Mouse (Mus musculus) heart, embryonic 14.5 days (tissue): ENCODE data around the gene Stxbp5l. TPM values are rescaled to one million over a fixed set of nuclear protein-coding genes. Genes with fewer than 3 reads are reported as not detected.
"Not testable (repeated sequence)": the region's sequence is repeated elsewhere in the genome, so short reads cannot be mapped to it uniquely, and the experiment has no call there.

Experiments used
- ATAC-seq: fragments of 200-750 bp; cut with Nextera tagmentation; 2 replicates; pipeline ENCODE4 v1.8.0; 2017; ENCODE audit warnings: low read depth, moderate TSS enrichment; ENCODE audit not compliant: insufficient number of reproducible peaks, insufficient read depth, low FRiP score
- H3K27ac ChIP-seq, 2 experiments: fragments of 200-500 bp in 1 of 2; fragments of 300-500 bp in 1 of 2; sonication (generic) in 1 of 2; replicated peaks in 1 of 2; 2 replicates each; pipeline ENCODE4 v1.5.1; 2012 to 2014; ENCODE audit warnings: low read depth in 2 of 2, low read length in 2 of 2, control low read depth in 1 of 2, mild to moderate bottlenecking in 1 of 2, mixed read lengths in 1 of 2; ENCODE audit not compliant: control insufficient read depth in 1 of 2, insufficient read depth in 1 of 2
- H3K27me3 ChIP-seq: fragments of 300-500 bp; sonication (generic); 2 replicates; pipeline ENCODE4 v1.6.1; 2014; ENCODE audit warnings: mild to moderate bottlenecking, low read length, control low read depth; ENCODE audit not compliant: control insufficient read depth, insufficient read depth
- H3K36me3 ChIP-seq: fragments of 300-500 bp; sonication (generic); 2 replicates; pipeline ENCODE4 v1.6.1; 2014; ENCODE audit warnings: mild to moderate bottlenecking, control low read depth, low read length, mixed read lengths; ENCODE audit not compliant: control insufficient read depth, insufficient read depth
- H3K4me1 ChIP-seq, 2 experiments: fragments of 200-500 bp in 1 of 2; fragments of 300-500 bp in 1 of 2; sonication (generic) in 1 of 2; 2 replicates each; pipeline ENCODE4 v1.6.1; 2012 to 2014; ENCODE audit warnings: low read length in 2 of 2, control low read depth in 1 of 2, mixed read lengths in 1 of 2; ENCODE audit not compliant: control insufficient read depth in 2 of 2, insufficient read depth in 2 of 2
- H3K4me2 ChIP-seq: fragments of 300-500 bp; sonication (generic); 2 replicates; pipeline ENCODE4 v1.6.1; 2014; ENCODE audit warnings: mild to moderate bottlenecking, low read length
- H3K4me3 ChIP-seq, 2 experiments: fragments of 200-500 bp in 1 of 2; fragments of 300-500 bp in 1 of 2; sonication (generic) in 1 of 2; 2 replicates each; pipeline ENCODE4 v1.5.1; 2012 to 2014; ENCODE audit warnings: low read length in 2 of 2, mild to moderate bottlenecking in 2 of 2, control low read depth in 1 of 2, low read depth in 1 of 2, moderate library complexity in 1 of 2; ENCODE audit not compliant: control insufficient read depth in 1 of 2, insufficient read depth in 1 of 2
- H3K9ac ChIP-seq: fragments of 300-500 bp; sonication (generic); 2 replicates; pipeline ENCODE4 v1.6.1; 2014; ENCODE audit warnings: mild to moderate bottlenecking, low read length
- H3K9me3 ChIP-seq: fragments of 300-500 bp; sonication (generic); 2 replicates; pipeline ENCODE4 v1.6.1; 2016; ENCODE audit warnings: low read length, control low read depth; ENCODE audit not compliant: control insufficient read depth
- WGBS: fragments of 180-500 bp; shearing (Covaris S2); extraction: QIAGEN DNeasy Blood & Tissue Kit; methylation state at CpG from one replicate; pipeline ENCODE4 v1.1.7; 2014; 5-methylcytosine and 5-hydroxymethylcytosine counted together
- polyA plus RNA-seq: library from polyadenylated mRNA; unstranded; fragments of >200 nt; fragmentation: Nextera tagmentation; extraction: Ambion mirVana; gene quantifications from 2 replicates; pipeline ENCODE4 v1.2.1, GENCODE M21; 2014

Gene Stxbp5l
- polyA plus RNA-seq, 1 experiment from 2014 or later: 0.12 TPM

- no peak for ATAC-seq
- H3K9ac ChIP-seq: no peak overlapping the region
- H3K9me3 ChIP-seq: no peaks in the 10 kb centered on the region
- H3K36me3 ChIP-seq: no peaks in the 10 kb centered on the region
- WGBS: 69% methylated on average over 2 of the region's 2 CpGs
- H3K4me3 ChIP-seq: no peak overlapping the region
- no peak overlapping the region for H3K4me2 ChIP-seq
- H3K4me1 ChIP-seq: no peaks in the 10 kb centered on the region
- no peak overlapping the region for H3K27ac ChIP-seq
- H3K27me3 ChIP-seq: no peaks in the 10 kb centered on the region
These were observed 20.8 kb downstream of the Stxbp5l start for GRCm38 (mm10) chr16:37363958-37364357.

GRCm38 (mm10) chr16:37355621-37356020, 29.1 kb downstream of the Stxbp5l start:
- WGBS: 79% methylated on average over 3 of the region's 3 CpGs

GRCm38 (mm10) chr16:37347092-37347491, 37.7 kb downstream of the Stxbp5l start:
- no peak overlapping the region for H3K27ac ChIP-seq
- no peaks in the 10 kb centered on the region for H3K27me3 ChIP-seq
- H3K4me3 ChIP-seq: no peak overlapping the region
- ATAC-seq: no peak
- H3K36me3 ChIP-seq: no peaks in the 10 kb centered on the region
- H3K4me2 ChIP-seq: no peak overlapping the region
- no peak overlapping the region for H3K9ac ChIP-seq
- no peaks in the 10 kb centered on the region for H3K9me3 ChIP-seq
- WGBS: 5% methylated on average over 3 of the region's 3 CpGs
- H3K4me1 ChIP-seq: no peaks in the 10 kb centered on the region

More at GRCm38 (mm10) chr16:37355621-37356020, 29.1 kb downstream of the Stxbp5l start:
- no peaks in the 10 kb centered on the region for H3K4me1 ChIP-seq
- ATAC-seq: no peak
- H3K27ac ChIP-seq: no peak overlapping the region
- H3K9me3 ChIP-seq: no peaks in the 10 kb centered on the region
- no peaks in the 10 kb centered on the region for H3K27me3 ChIP-seq
- no peak overlapping the region for H3K4me2 ChIP-seq
- no peak overlapping the region for H3K9ac ChIP-seq
- H3K36me3 ChIP-seq: no peaks in the 10 kb centered on the region
- no peak overlapping the region for H3K4me3 ChIP-seq

- Histone ChIP-seq H3K4me1 (no peaks in the 10 kb centered on the region), H3K27me3 (no peaks in the 10 kb centered on the region), H3K27ac (no peak overlapping the region), H3K4me3 (no peak overlapping the region), H3K9ac (no peak overlapping the region), H3K9me3 (no peaks in the 10 kb centered on the region), H3K4me2 (no peak overlapping the region), H3K36me3 (no peaks in the 10 kb centered on the region)
- ATAC-seq: no peak
- WGBS: 44% methylated on average over 2 of the region's 2 CpGs
These were observed 39.8 kb downstream of the Stxbp5l start for GRCm38 (mm10) chr16:37344960-37345359.

GRCm38 (mm10) chr16:37341446-37341845, 43.3 kb downstream of the Stxbp5l start:
- ATAC-seq, H3K36me3 ChIP-seq, H3K4me1 ChIP-seq, H3K9ac ChIP-seq, H3K4me3 ChIP-seq, H3K27ac ChIP-seq, H3K27me3 ChIP-seq, H3K9me3 ChIP-seq, H3K4me2 ChIP-seq: not testable (repeated sequence)

GRCm38 (mm10) chr16:37338177-37338576, 46.6 kb downstream of the Stxbp5l start:
- Histone ChIP-seq H3K27ac (no peak overlapping the region), H3K27me3 (no peaks in the 10 kb centered on the region), H3K36me3 (no peaks in the 10 kb centered on the region), H3K9me3 (no peaks in the 10 kb centered on the region), H3K4me2 (no peak overlapping the region), H3K4me3 (no peak overlapping the region), H3K9ac (no peak overlapping the region), H3K4me1 (no peaks in the 10 kb centered on the region)
- ATAC-seq: no peak
- 82% methylated on average over 1 of the region's 1 CpGs for WGBS

- Histone ChIP-seq H3K4me2 (no peak overlapping the region), H3K9me3 (no peaks in the 10 kb centered on the region), H3K27ac (no peak overlapping the region), H3K27me3 (no peaks in the 10 kb centered on the region), H3K4me3 (no peak overlapping the region), H3K36me3 (no peaks in the 10 kb centered on the region), H3K9ac (no peak overlapping the region), H3K4me1 (no peaks in the 10 kb centered on the region)
- no peak for ATAC-seq
- WGBS: 79% methylated on average over 1 of the region's 1 CpGs
These were observed 47.2 kb downstream of the Stxbp5l start for GRCm38 (mm10) chr16:37337529-37337928.

- H3K27ac ChIP-seq: no peak overlapping the region
- H3K4me3 ChIP-seq: no peak overlapping the region
- ATAC-seq: no peak
- no peaks in the 10 kb centered on the region for H3K9me3 ChIP-seq
- no peak overlapping the region for H3K9ac ChIP-seq
- no peak overlapping the region for H3K4me2 ChIP-seq
- no peaks in the 10 kb centered on the region for H3K36me3 ChIP-seq
- H3K4me1 ChIP-seq: no peaks in the 10 kb centered on the region
- WGBS: 82% methylated on average over 1 of the region's 1 CpGs
- H3K27me3 ChIP-seq: no peaks in the 10 kb centered on the region
These were observed 80.3 kb downstream of the Stxbp5l start for GRCm38 (mm10) chr16:37304441-37304840.
